Mouse (Mus musculus) right cerebral cortex, adult 2 months (tissue): Measurements from ENCODE around the gene Armc3.
"Not testable (repeated sequence)": the region's sequence is repeated elsewhere in the genome, so short reads cannot be mapped to it uniquely, and the experiment has no call there.

Source experiments
- DNase-seq, 2 experiments: peaks; one replicate each; pipeline ENCODE4 v3.0.0; 2021 to 2022; ENCODE audit warnings: low spot score in 2 of 2

Gene Armc3

DNA sequence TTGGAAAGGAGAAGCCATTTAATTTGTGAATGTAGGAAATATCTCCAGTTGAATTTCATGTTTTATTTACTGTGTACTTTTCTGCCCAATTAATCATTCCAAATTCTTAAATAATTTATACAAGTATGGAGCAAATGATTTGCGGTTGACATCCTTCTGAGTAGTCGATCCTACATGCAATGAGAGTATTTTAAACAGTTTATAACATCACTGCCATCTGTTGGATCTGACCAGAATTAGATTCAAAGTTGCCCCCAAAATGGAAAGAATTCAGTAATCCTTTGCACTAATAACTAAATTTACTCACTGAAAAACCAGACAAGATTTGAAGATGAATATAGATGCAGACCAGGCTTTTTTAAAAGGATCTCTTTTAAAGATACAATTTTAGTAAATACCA lies 75.5 kb downstream of the Armc3 start:
- no peak for DNase-seq

DNA sequence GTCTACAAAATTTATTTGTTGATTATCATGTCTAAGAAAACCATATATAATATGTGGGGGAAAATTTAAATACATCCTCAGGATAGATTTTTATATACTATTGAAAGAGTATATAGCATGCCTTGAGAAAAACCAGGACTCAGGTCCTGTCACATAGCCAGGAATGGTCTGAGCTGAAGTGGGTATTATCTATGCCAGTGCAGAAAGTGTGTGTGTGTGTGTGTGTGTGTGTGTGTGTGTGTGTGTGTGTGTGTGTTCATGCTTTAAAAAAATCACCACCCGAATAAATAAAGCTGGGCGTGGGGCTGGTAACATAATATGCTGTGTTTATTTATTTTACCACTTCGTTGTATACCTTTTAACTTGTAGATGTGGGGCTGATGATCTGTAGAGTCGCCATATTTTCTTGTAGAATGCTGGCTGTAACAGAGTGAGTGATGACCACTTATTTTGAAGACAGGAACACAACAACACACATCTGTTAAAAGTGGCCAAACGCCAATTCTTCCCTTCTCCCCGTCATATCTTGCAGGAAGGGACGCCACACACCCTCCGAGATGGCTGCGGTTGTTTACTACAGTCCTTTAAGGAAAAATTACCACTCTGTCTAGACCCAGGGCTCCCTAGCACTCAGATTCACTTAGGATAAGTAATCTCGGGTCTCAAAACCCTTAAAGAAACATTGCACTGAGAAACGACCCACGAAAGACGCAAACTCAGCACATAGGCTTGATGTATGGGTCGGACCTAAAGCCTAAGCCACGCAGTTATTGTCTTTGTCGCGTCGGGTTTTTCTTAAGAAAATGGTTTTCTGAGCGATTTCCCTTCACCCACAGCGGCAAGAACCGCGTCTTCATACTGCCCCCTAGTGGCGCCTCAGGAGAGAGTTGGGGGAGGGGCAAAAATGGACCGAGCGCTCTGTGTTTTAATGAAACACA lies 76.8 kb downstream of the Armc3 start:
- DNase-seq: peak; percentile 85 to 90

GRCm38 (mm10) chr2:19280331-19280730 lies 81.2 kb downstream of the Armc3 start:
- DNase-seq: no peak

GRCm38 (mm10) chr2:19292366-19292765 lies 93.3 kb downstream of the Armc3 start:
- DNase-seq: no peak

- DNase-seq: no peak
Observed at GRCm38 (mm10) chr2:19300345-19301089, 101.4 kb downstream of the Armc3 start.

DNA sequence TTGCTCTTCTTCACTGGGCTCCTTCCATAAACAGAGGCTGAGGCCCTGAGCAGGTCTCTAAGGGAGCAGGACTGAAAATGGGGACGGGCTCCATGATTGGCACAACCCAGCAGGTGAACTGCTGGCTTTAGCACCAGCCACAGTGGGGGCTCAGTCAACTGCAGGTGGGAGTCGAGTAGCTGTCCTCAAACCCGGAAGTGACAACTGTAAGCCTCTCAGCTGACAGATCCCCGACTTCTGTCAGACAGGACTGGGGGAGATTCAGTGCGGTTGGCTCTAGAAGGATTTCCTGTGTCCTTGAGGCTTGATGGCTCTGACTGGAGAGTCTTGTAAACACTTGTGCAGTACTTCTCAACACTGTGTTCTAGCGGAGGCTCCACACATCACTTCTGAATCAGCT lies 102.1 kb downstream of the Armc3 start:
- DNase-seq: no peak

DNA sequence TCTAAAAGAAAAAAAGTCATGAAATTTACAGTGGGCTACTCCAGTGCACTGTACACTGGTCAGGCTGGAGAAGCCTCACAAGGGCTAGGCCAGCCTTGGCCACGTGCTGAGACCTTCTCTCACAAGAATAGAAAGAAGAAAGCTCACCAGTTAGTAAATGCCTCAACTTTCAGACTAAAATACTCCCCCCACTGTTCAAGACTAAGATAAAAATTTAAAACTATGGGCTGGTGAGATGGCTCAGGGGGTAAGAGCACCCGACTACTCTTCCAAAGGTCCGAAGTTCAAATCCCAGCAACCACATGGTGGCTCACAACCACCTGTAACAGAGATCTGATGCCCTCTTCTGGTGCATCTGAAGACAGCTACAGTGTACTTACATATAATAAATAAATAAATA lies 104.0 kb downstream of the Armc3 start:
- DNase-seq: not testable (repeated sequence)

DNA sequence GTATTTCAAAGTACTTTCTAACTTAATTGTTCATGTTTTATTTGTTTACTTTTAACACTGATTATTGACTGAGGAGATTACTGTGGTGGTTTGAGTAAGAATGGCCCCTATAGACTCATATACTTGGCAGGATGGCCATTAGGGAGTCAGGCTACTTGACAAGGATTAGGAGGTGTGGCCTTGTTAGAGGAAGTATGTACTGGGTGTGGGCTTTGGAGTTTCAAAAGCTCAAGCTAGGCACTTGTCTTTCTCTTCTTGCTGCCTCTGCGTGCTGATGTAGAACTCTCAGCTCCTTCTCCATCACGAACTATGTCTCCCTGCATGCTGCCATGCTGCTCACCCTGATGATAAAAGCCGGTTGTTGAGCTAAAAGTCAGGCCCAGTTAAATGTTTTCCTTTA lies 111.4 kb downstream of the Armc3 start:
- no peak for DNase-seq

GRCm38 (mm10) chr2:19316056-19316455 lies 117.0 kb downstream of the Armc3 start:
- DNase-seq: no peak

DNA sequence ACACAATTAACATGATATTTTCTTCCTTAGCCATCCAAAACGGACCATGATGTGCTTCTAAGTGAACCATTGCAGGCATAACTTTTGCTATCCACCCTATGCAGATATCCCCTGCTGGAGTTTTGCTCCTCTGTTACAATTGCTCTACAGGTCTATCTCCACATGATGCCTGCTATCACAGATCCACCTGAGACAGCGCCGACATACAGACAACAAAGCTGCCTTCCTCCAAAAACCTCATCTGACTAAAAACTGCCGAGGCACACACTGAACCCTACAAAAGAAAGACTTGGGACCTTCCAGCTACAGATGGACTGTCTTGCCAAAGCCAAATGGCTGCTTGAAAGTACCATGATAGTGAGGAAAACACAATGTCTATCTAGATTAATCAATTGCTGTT lies 117.6 kb downstream of the Armc3 start:
- DNase-seq: no peak

DNA sequence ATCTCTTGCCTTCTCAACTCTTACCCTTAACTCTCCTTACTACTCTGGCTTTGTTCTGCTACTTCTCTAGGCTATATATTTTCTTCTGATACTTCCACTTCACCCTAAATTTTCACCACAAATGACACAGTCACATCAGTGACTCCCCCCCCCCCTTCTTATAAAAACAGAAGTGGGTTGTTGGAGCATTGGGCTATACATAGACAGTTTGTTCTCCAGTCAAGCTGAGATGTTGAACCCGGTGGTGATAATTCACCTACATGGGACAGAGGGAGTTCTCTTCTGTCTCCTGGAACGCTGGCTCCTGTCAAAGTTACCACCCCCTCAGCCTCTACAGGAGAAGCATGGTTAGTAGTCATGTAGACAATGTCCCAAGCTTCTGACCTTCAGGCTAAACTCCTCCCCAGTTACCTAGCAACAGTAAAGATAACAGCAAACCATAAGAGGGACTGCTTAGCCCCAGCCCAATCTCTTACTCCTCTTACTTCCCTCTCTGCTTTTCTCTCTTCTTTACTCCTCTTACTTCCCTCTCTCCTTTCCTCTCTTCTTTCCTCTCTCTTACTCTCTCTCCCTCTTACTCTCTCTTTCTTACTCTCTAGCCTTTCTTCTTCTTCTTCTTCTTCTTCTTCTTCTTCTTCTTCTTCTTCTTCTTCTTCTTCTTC lies 118.2 kb downstream of the Armc3 start:
- not testable (repeated sequence) for DNase-seq

- no peak for DNase-seq
Observed at GRCm38 (mm10) chr2:19318499-19318898, 119.4 kb downstream of the Armc3 start.

GRCm38 (mm10) chr2:19319284-19319683 lies 120.2 kb downstream of the Armc3 start:
- no peak for DNase-seq

GRCm38 (mm10) chr2:19322448-19322847 lies 123.3 kb downstream of the Armc3 start:
- no peak for DNase-seq

GRCm38 (mm10) chr2:19326376-19326775 lies 127.3 kb downstream of the Armc3 start:
- DNase-seq: no peak

GRCm38 (mm10) chr2:19327811-19328210 lies 128.7 kb downstream of the Armc3 start:
- no peak for DNase-seq

- peak; percentile 47 to 53 for DNase-seq
Observed at GRCm38 (mm10) chr2:19343901-19344635, 145.0 kb downstream of the Armc3 start.

DNA sequence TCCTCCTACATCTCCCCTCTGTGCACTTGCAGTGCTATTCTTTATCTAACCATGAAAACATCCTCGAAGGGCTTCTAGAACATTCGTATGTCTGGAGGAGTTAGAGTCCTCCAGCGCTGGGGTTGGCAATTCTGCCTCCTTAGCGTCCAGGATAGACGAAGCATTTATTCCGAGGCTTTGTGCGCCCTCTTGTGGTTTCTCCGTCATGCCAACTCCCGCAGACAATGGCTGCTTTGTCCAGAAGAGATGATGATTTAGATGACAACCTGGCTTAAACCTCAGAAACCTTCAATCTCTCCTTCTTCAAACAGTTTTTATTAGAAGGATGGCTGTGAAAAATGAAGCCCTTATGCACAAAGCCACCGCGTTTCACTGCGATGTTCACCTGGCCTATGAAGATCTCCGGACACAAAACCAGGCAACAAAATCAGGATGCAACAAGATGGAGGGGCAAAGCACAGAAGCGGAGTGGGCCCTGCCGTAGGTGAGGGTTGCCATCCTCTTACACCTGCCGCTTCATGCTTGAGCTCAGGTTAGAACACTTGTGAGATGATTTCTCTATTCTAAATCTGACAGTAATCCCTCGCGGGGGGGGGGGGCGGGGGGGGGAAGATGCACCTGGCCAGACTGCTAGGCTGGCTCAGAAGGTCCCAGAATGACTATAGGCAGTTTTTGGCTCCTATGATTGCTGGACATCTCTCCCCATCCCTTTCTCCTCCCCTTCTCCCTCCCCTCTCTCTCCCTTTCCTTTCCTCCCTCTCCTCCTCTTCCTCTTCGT lies 145.7 kb downstream of the Armc3 start:
- DNase-seq: peak; percentile 94

DNA sequence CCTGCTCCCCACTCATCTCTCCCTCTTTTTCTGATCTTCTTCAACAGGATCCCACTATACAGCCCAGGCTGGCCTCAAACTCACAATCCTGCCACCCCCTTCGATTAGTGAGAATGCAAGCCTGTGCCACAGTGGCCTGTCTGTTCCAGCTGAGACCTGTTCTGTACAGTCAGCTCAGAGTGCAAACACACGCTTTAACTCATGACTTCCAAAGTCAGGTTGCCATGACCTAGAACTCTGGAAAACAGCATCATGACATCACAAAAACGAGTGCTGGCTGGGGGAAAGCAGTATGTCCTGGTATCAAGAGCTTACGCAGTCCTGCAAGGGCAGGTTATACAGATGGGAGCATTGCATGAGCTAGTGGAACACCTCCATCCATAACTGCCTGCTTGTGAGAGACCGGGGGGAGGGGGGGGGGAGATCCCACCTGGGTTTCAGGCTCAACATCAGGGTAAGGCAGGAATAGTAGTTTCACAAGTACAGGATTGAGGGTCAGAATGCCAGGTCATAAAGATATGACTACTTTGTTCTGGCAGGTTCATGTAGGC lies 146.4 kb downstream of the Armc3 start:
- no peak for DNase-seq

DNA sequence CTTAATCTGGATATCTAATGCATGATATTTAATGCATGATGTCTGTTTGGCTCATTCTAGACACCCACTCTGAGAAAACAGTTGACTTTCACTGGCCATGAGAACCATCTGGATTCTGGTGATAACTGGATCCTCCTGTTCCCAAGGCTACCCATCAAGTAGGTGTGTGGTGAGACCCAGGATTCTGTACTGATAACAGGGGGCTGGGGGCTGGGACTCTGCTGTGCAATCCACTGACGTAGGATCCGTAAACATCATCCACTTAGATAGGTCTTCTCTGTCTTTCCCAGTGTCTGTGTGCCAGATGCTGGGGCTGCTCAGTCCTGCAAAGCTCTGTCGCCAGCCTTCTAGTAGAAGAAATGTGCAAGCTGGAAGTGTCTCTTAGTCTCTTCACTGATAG lies 149.4 kb downstream of the Armc3 start:
- DNase-seq: no peak

- DNase-seq: no peak
Observed at GRCm38 (mm10) chr2:19350167-19350566, 151.1 kb downstream of the Armc3 start.
